Mouse (Mus musculus): ENCODE measurements around the gene Vwc2. TPM values are rescaled to one million over a fixed set of nuclear protein-coding genes. Genes with fewer than 3 reads are reported as not detected.

The Vwc2 gene
- polyA plus RNA-seq, 1 experiment: 0.27 TPM

- Histone ChIP-seq H3K4me3 (ENCODE audit: insufficient read depth, poor library complexity, severe bottlenecking) (no peak overlapping the region), H3K79me3 (ENCODE audit: low read depth) (no peaks in the 10 kb centered on the region), H3ac (ENCODE audit: control insufficient read depth, insufficient read length, low read depth) (no peak overlapping the region), H3K27me3 (ENCODE audit: control insufficient read depth, insufficient read depth, insufficient read length) (no peaks in the 10 kb centered on the region), H3K79me2 (ENCODE audit: control insufficient read depth, insufficient read depth) (no peaks in the 10 kb centered on the region), H3K36me3 (ENCODE audit: control insufficient read depth, insufficient read depth) (no peaks in the 10 kb centered on the region)
- TF ChIP-seq CEBPB (IDR thresholded peaks at IDR 0.05; ENCODE audit: low read depth) (no peak), CTCF (IDR thresholded peaks at IDR 0.05; ENCODE audit: control insufficient read depth, insufficient read depth, insufficient read length) (no peak), MYOD1 (IDR thresholded peaks at IDR 0.05; ENCODE audit: control insufficient read depth, insufficient read length, low read depth) (no peak), FOSL1 (IDR thresholded peaks at IDR 0.05; ENCODE audit: insufficient read depth, low read length, poor library complexity, severe bottlenecking) (no peak), USF1 (IDR thresholded peaks at IDR 0.05; ENCODE audit: low read depth) (no peak), MAX (IDR thresholded peaks at IDR 0.05) (no peak), MYOG (IDR thresholded peaks at IDR 0.05; ENCODE audit: control insufficient read depth, extremely low read depth, insufficient read length) (no peak)
These were observed 11.8 kb upstream of the Vwc2 start for GRCm38 (mm10) chr11:11102182-11102581.

DNA sequence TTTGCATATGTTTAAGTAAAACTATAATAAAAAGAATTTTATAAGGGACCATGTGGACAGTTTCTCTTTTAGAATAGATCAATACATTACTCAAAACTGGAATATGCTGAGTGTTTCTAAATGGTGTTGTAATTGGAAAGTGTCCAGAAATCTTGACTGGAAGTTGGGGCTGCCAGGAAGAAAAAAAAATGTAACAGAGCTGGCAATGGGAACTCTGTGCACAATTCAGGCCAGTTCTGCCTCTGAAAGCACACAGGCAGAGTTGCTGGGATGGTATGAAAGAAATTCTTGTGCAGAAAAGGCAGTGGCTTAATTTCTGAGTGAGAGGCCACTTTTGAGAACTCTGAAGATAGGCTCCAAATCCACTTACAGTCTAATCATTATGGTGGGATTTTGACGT lies 11.4 kb upstream of the Vwc2 start:
- H3K27me3 ChIP-seq (ENCODE audit: control insufficient read depth, insufficient read depth, insufficient read length): no peaks in the 10 kb centered on the region
- no peak overlapping the region for H3K4me3 ChIP-seq (ENCODE audit: insufficient read depth, poor library complexity, severe bottlenecking)
- H3K36me3 ChIP-seq (ENCODE audit: control insufficient read depth, insufficient read depth): no peaks in the 10 kb centered on the region
- no peak overlapping the region for H3ac ChIP-seq (ENCODE audit: control insufficient read depth, insufficient read length, low read depth)
- H3K79me2 ChIP-seq (ENCODE audit: control insufficient read depth, insufficient read depth): no peaks in the 10 kb centered on the region
- H3K79me3 ChIP-seq (ENCODE audit: low read depth): no peaks in the 10 kb centered on the region
- TF ChIP-seq CEBPB (IDR thresholded peaks at IDR 0.05; ENCODE audit: low read depth): no peak
- no peak for TF ChIP-seq MAX (IDR thresholded peaks at IDR 0.05)
- no peak for TF ChIP-seq CTCF (IDR thresholded peaks at IDR 0.05; ENCODE audit: control insufficient read depth, insufficient read depth, insufficient read length)
- no peak for TF ChIP-seq MYOD1 (IDR thresholded peaks at IDR 0.05; ENCODE audit: control insufficient read depth, insufficient read length, low read depth)
- no peak for TF ChIP-seq USF1 (IDR thresholded peaks at IDR 0.05; ENCODE audit: low read depth)
- TF ChIP-seq FOSL1 (IDR thresholded peaks at IDR 0.05; ENCODE audit: insufficient read depth, low read length, poor library complexity, severe bottlenecking): no peak
- TF ChIP-seq MYOG (IDR thresholded peaks at IDR 0.05; ENCODE audit: control insufficient read depth, extremely low read depth, insufficient read length): no peak

DNA sequence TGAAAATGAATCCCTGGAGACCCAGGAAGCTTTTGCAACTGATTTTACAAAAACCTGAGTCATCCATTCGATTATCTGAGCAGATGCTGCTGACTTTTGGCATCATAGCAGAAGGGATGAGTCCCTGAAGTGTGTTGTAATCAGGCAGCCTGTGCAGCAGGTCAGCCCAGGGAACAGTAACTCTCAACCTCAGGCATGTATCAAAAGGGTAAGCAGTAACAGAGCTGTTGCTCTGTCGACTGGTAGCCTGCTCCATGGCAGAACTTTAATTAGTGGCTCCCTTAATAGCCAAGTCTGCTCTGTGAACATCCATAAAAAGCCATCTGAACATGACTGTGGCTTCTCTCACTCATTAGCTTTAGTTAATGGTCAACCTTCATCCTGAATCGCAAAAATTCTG lies 5.1 kb upstream of the Vwc2 start:
- no peaks in the 10 kb centered on the region for H3K79me3 ChIP-seq (ENCODE audit: low read depth)
- no peak overlapping the region for H3ac ChIP-seq (ENCODE audit: control insufficient read depth, insufficient read length, low read depth)
- H3K27me3 ChIP-seq (ENCODE audit: control insufficient read depth, insufficient read depth, insufficient read length): no peaks in the 10 kb centered on the region
- no peak for TF ChIP-seq USF1 (IDR thresholded peaks at IDR 0.05; ENCODE audit: low read depth)
- no peak for TF ChIP-seq CEBPB (IDR thresholded peaks at IDR 0.05; ENCODE audit: low read depth)
- no peak for TF ChIP-seq FOSL1 (IDR thresholded peaks at IDR 0.05; ENCODE audit: insufficient read depth, low read length, poor library complexity, severe bottlenecking)
- TF ChIP-seq CTCF (IDR thresholded peaks at IDR 0.05; ENCODE audit: control insufficient read depth, insufficient read depth, insufficient read length): no peak
- TF ChIP-seq MAX (IDR thresholded peaks at IDR 0.05): no peak
- no peak for TF ChIP-seq MYOG (IDR thresholded peaks at IDR 0.05; ENCODE audit: control insufficient read depth, extremely low read depth, insufficient read length)
- no peak for TF ChIP-seq MYOD1 (IDR thresholded peaks at IDR 0.05; ENCODE audit: control insufficient read depth, insufficient read length, low read depth)
- no peaks in the 10 kb centered on the region for H3K36me3 ChIP-seq (ENCODE audit: control insufficient read depth, insufficient read depth)
- no peak overlapping the region for H3K4me3 ChIP-seq (ENCODE audit: insufficient read depth, poor library complexity, severe bottlenecking)
- no peaks in the 10 kb centered on the region for H3K79me2 ChIP-seq (ENCODE audit: control insufficient read depth, insufficient read depth)

DNA sequence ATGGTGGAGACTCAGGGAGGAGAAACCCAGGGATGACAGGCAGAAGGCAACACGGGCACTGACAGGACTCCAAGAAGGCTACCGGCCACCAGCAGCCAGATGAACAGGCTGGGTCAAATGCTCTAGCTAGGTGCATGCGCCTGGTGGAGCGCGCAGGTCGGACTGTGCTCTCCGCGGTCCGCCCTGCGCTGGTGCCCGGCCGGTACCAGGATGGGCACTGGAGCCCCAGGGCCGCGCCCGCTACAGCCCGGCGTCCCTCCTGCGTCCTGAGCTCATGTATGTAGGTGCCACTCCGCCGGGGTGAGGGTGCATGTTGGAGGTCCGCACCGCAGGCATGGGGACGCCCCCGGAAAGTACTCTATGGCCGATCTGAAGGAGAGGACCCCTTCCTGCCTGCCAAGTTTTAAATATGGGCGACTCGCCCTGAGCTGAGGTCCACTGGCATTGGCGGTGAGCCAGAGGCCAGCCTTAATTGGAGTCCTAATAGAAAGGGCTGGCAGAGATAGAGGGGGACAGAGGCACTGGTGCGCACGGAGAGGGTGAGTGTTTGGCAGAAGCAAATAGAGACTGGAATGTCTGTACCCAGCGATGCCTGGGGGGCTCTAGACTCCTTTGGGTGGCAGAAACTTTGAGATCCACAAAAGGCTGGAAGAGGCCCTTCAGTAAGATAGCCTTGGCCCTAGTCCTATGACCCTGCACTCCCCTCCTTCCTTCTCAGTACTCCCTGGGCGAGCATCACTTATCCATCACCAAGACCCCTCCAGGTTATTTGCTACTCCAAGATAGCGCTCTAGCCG lies 409 bp downstream of the Vwc2 start:
- no peaks in the 10 kb centered on the region for H3K79me3 ChIP-seq (ENCODE audit: low read depth)
- H3K36me3 ChIP-seq (ENCODE audit: control insufficient read depth, insufficient read depth): no peaks in the 10 kb centered on the region
- H3K4me3 ChIP-seq (ENCODE audit: insufficient read depth, poor library complexity, severe bottlenecking): no peak overlapping the region
- no peak overlapping the region for H3ac ChIP-seq (ENCODE audit: control insufficient read depth, insufficient read length, low read depth)
- no peaks in the 10 kb centered on the region for H3K79me2 ChIP-seq (ENCODE audit: control insufficient read depth, insufficient read depth)
- peaks cover 16% of the 10 kb centered on the region for H3K27me3 ChIP-seq (ENCODE audit: control insufficient read depth, insufficient read depth, insufficient read length)
- TF ChIP-seq MAX (IDR thresholded peaks at IDR 0.05) (no peak), CEBPB (IDR thresholded peaks at IDR 0.05; ENCODE audit: low read depth) (no peak), MYOG (IDR thresholded peaks at IDR 0.05; ENCODE audit: control insufficient read depth, extremely low read depth, insufficient read length) (no peak), USF1 (IDR thresholded peaks at IDR 0.05; ENCODE audit: low read depth) (no peak), FOSL1 (IDR thresholded peaks at IDR 0.05; ENCODE audit: insufficient read depth, low read length, poor library complexity, severe bottlenecking) (no peak)

- no peak for TF ChIP-seq FOSL1 (IDR thresholded peaks at IDR 0.05; ENCODE audit: insufficient read depth, low read length, poor library complexity, severe bottlenecking)
- TF ChIP-seq CTCF (IDR thresholded peaks at IDR 0.05; ENCODE audit: control insufficient read depth, insufficient read depth, insufficient read length): no peak
- TF ChIP-seq USF1 (IDR thresholded peaks at IDR 0.05; ENCODE audit: low read depth): no peak
- TF ChIP-seq CEBPB (IDR thresholded peaks at IDR 0.05; ENCODE audit: low read depth): no peak
- no peak for TF ChIP-seq MYOD1 (IDR thresholded peaks at IDR 0.05; ENCODE audit: control insufficient read depth, insufficient read length, low read depth)
- no peak for TF ChIP-seq MYOG (IDR thresholded peaks at IDR 0.05; ENCODE audit: control insufficient read depth, extremely low read depth, insufficient read length)
- TF ChIP-seq MAX (IDR thresholded peaks at IDR 0.05): no peak
- no peaks in the 10 kb centered on the region for H3K79me2 ChIP-seq (ENCODE audit: control insufficient read depth, insufficient read depth)
- no peaks in the 10 kb centered on the region for H3K36me3 ChIP-seq (ENCODE audit: control insufficient read depth, insufficient read depth)
- no peaks in the 10 kb centered on the region for H3K79me3 ChIP-seq (ENCODE audit: low read depth)
- no peak overlapping the region for H3K4me3 ChIP-seq (ENCODE audit: insufficient read depth, poor library complexity, severe bottlenecking)
- no peak overlapping the region for H3ac ChIP-seq (ENCODE audit: control insufficient read depth, insufficient read length, low read depth)
- H3K27me3 ChIP-seq (ENCODE audit: control insufficient read depth, insufficient read depth, insufficient read length): peaks cover 16% of the 10 kb centered on the region
These were observed 1.1 kb downstream of the Vwc2 start for GRCm38 (mm10) chr11:11115031-11115647.

All from C2C12 (cell line).